Mouse (Mus musculus) adrenal gland, adult (tissue): ENCODE measurements around the gene Olfr424.

Source experiments
- DNase-seq, 2 experiments: peaks; one replicate each; pipeline ENCODE4 v3.0.0; 2022 to 2023; ENCODE audit warnings: low spot score in 1 of 2; ENCODE audit not compliant: inconsistent age in 2 of 2

Gene Olfr424

GRCm38 (mm10) chr1:174131217-174131616 lies at the start of gene Olfr424:
Gene Olfr424, plus strand, starts transcription at chr1:174131517.
- DNase-seq, result no peak

- DNase-seq, result no peak
Measured at GRCm38 (mm10) chr1:174084031-174084430, 47.3 kb upstream of the Olfr424 start, which contains the start of gene Olfr429. Gene Olfr429, plus strand, starts transcription at chr1:174084331.

GRCm38 (mm10) chr1:174096591-174096990 lies 34.7 kb upstream of the Olfr424 start, which contains the start of gene Olfr427:
Gene Olfr427, plus strand, starts transcription at chr1:174096891.
- DNase-seq, result no peak

- no peak for DNase-seq
Measured at GRCm38 (mm10) chr1:174103735-174104134, 27.6 kb upstream of the Olfr424 start.

- no peak for DNase-seq
Measured at GRCm38 (mm10) chr1:174121062-174121461, 10.3 kb upstream of the Olfr424 start, which contains the start of gene Olfr231. Gene Olfr231, minus strand, starts transcription at chr1:174121162.

GRCm38 (mm10) chr1:174131999-174132398 lies 682 bp downstream of the Olfr424 start:
- DNase-seq, result no peak

- DNase-seq, result no peak
Measured at GRCm38 (mm10) chr1:174141384-174141783, 10.1 kb downstream of the Olfr424 start.

- no peak for DNase-seq
Measured at GRCm38 (mm10) chr1:174146696-174147095, 15.4 kb downstream of the Olfr424 start.

- DNase-seq, result no peak
Measured at GRCm38 (mm10) chr1:174149289-174149688, 18.0 kb downstream of the Olfr424 start.

- no peak for DNase-seq
Measured at GRCm38 (mm10) chr1:174155333-174155732, 24.0 kb downstream of the Olfr424 start, which contains the start of gene Olfr420. Gene Olfr420, plus strand, starts transcription at chr1:174155633.

GRCm38 (mm10) chr1:174157622-174158021 lies 26.3 kb downstream of the Olfr424 start:
- no peak for DNase-seq

- no peak for DNase-seq
Measured at GRCm38 (mm10) chr1:174158512-174158911, 27.2 kb downstream of the Olfr424 start.

GRCm38 (mm10) chr1:174159095-174159494 lies 27.8 kb downstream of the Olfr424 start:
- DNase-seq, result no peak

- DNase-seq, result no peak
Measured at GRCm38 (mm10) chr1:174169024-174169423, 37.7 kb downstream of the Olfr424 start.

- peak in 1 of 2 experiments; percentile 18 for DNase-seq
Measured at GRCm38 (mm10) chr1:174170706-174171501, 39.6 kb downstream of the Olfr424 start.

- no peak for DNase-seq
Measured at GRCm38 (mm10) chr1:174171537-174171936, 40.2 kb downstream of the Olfr424 start.

GRCm38 (mm10) chr1:174172605-174173004 lies 41.3 kb downstream of the Olfr424 start, which contains the start of gene Spta1:
Gene Spta1, plus strand, starts transcription at chr1:174172776.
- DNase-seq, result no peak
